Mouse (Mus musculus) liver, adult 2 months (tissue): ENCODE results near the gene Tubb4a. TPM values are rescaled to one million over a fixed set of nuclear protein-coding genes. Genes with fewer than 3 reads are reported as not detected.
A peak's percentile ranks its signal among the peaks of the same experiment; 100 is the strongest.

ENCODE experiments used
- DNase-seq: peaks from one replicate; pipeline ENCODE4 v3.0.0-alpha.2; 2011; ENCODE audit warnings: low read depth, low spot score; ENCODE audit errors: extremely low read depth
- H3K27ac ChIP-seq: fragments of 200-500 bp; replicated peaks from 2 replicates; pipeline ENCODE4 v1.5.1; 2012; ENCODE audit warnings: low read depth, mild to moderate bottlenecking, control low read depth, inconsistent platforms, low read length; ENCODE audit not compliant: insufficient read depth
- H3K27me3 ChIP-seq: fragments of 200-500 bp; 2 replicates; pipeline ENCODE4 v1.6.1; 2012; ENCODE audit warnings: mild to moderate bottlenecking, moderate library complexity, low read length, inconsistent platforms; ENCODE audit not compliant: control insufficient read depth, insufficient read depth
- H3K36me3 ChIP-seq: fragments of 200-500 bp; 2 replicates; pipeline ENCODE4 v1.6.1; 2012; ENCODE audit warnings: low read length, inconsistent platforms; ENCODE audit not compliant: control insufficient read depth, insufficient read depth
- H3K4me1 ChIP-seq: fragments of 200-500 bp; 2 replicates; pipeline ENCODE4 v1.6.1; 2011; ENCODE audit warnings: low read length; ENCODE audit not compliant: control insufficient read depth, insufficient read depth
- H3K4me3 ChIP-seq: fragments of 200-500 bp; 2 replicates; pipeline ENCODE4 v1.5.1; 2011; ENCODE audit warnings: low read depth, mild to moderate bottlenecking, control low read depth, low read length, moderate library complexity; ENCODE audit not compliant: insufficient read depth
- H3K79me2 ChIP-seq: fragments of 200-500 bp; 2 replicates; pipeline ENCODE4 v1.6.1; 2012; ENCODE audit warnings: inconsistent platforms, mild to moderate bottlenecking, low read length, moderate library complexity; ENCODE audit not compliant: control insufficient read depth, insufficient read depth
- H3K9ac ChIP-seq: fragments of 200-500 bp; 2 replicates; pipeline ENCODE4 v1.6.1; 2012; ENCODE audit warnings: low read depth, mild to moderate bottlenecking, control low read depth, inconsistent platforms, low read length
- CTCF ChIP-seq: fragments of 200-500 bp; IDR thresholded peaks from 2 replicates; pipeline ENCODE4 v1.5.1; 2011; ENCODE audit warnings: low read depth, low read length, control low read depth
- POLR2A ChIP-seq: fragments of 200-500 bp; IDR thresholded peaks from 2 replicates; pipeline ENCODE4 v1.6.1; 2011; ENCODE audit warnings: low read length, control low read depth; ENCODE audit not compliant: insufficient read depth; ENCODE audit errors: extremely low read depth
- WGBS: fragments of 180-500 bp; shearing (Covaris S2); methylation state at CpG from one replicate; pipeline ENCODE4 v1.1.7; 2018; 5-methylcytosine and 5-hydroxymethylcytosine counted together
- polyA plus RNA-seq: library from polyadenylated mRNA; depleted of rRNA; stranded (reverse); fragments of >200 nt; gene quantifications from 2 replicates; pipeline ENCODE4 v1.2.3, GENCODE M21; 2012; rRNA removed
- total RNA-seq: library from RNA; depleted of rRNA; stranded (reverse); fragments of >200 nt; gene quantifications from 2 replicates; pipeline ENCODE4 v1.2.3, GENCODE M21; 2014; rRNA removed

Gene Tubb4a
- total and polyA plus RNA-seq, 2 experiments = 0.18 to 0.24 TPM

DNA sequence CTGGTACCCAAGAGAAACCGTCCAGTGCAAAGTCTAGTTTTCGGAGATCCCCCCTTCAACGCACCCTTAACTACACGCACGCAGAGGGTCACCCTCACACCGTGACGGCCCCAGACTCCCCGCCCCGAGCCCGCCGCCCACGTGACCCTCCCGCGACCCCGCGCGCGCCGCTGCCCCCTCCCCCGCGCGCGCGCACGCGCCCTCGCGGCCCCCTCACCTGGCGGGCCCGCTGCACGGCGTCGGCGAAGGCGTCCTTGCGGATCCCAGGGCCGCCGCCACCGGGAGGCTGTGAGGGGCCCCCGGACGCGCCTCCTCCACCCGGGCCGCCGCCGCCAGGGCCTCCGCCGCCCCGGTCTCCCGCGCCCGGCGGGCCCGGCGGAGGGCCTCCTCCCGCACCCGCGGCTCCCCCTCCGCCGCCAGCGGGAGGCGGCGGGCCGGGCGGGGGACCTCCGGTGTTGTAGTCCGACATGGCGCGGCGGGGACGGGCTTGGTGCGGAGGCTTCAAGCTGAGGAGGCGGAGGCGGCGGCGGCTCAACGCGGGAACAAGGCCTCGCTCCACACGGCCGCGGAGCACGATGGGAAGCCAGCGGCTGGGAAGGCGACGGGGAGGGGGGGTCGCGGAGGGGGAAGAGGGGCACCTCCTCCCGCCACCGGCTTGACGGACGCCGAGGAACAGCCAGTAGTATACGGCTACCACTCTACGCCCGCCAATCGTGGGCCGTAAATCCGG, 56.5 kb downstream of the Tubb4a start, which contains the start of gene Khsrp:
Gene Khsrp, minus strand, starts transcription at position 592 of the 730 bp plus-strand sequence.
- DNase-seq = no peak
- H3K4me3 ChIP-seq = peak within 1 kb of the TSS; percentile 74
- WGBS = 2% methylated on average over 92 of the region's 99 CpGs

More for the DNA sequence above, 56.5 kb downstream of the Tubb4a start, which contains the start of gene Khsrp:
- H3K79me2 ChIP-seq = peaks cover 8% of the 10 kb centered on the region
- no peaks in the 10 kb centered on the region for H3K27me3 ChIP-seq
- peaks cover 8% of the 10 kb centered on the region; the same call in 1 of the 2 replicates for H3K4me1 ChIP-seq
- peaks cover 8% of the 10 kb centered on the region for H3K36me3 ChIP-seq
- H3K9ac ChIP-seq = peak within 1 kb of the TSS; percentile 89
- H3K27ac ChIP-seq = peak within 1 kb of the TSS; percentile 79
- TF ChIP-seq POLR2A = peak; percentile 66; the same call in 1 of the 2 replicates
- TF ChIP-seq CTCF = no peak

Other genes starting within 250 kb of the Tubb4a start
- not detected in 2 replicates for gene Acsbg2, start 213.3 kb downstream of the Tubb4a start, total RNA-seq
- not detected in 2 replicates for gene Acsbg2, start 213.3 kb downstream of the Tubb4a start, polyA plus RNA-seq
- gene 1700061G19Rik, start 212.3 kb downstream of the Tubb4a start, total RNA-seq = not detected in 2 replicates
- gene 1700061G19Rik, start 212.3 kb downstream of the Tubb4a start, polyA plus RNA-seq = 0.02 TPM in 1 of 2 replicates, not detected in the other
- 3.0 and 4.4 TPM in 2 replicates for gene Mllt1, start 152.4 kb downstream of the Tubb4a start, total RNA-seq
- 19.4 and 22.7 TPM in 2 replicates for gene Mllt1, start 152.4 kb downstream of the Tubb4a start, polyA plus RNA-seq
- not detected in 2 replicates for gene Acer1, start 105.7 kb downstream of the Tubb4a start, total RNA-seq
- not detected in 2 replicates for gene Acer1, start 105.7 kb downstream of the Tubb4a start, polyA plus RNA-seq
- gene Clpp, start 97.5 kb downstream of the Tubb4a start, total RNA-seq = 75.6 and 93.8 TPM in 2 replicates
- 174 and 184 TPM in 2 replicates for gene Clpp, start 97.5 kb downstream of the Tubb4a start, polyA plus RNA-seq
- gene Alkbh7, start 90.4 kb downstream of the Tubb4a start, total RNA-seq = 23.2 and 24.4 TPM in 2 replicates
- 42.0 and 51.1 TPM in 2 replicates for gene Alkbh7, start 90.4 kb downstream of the Tubb4a start, polyA plus RNA-seq
- gene Pspn, start 87.8 kb downstream of the Tubb4a start, total RNA-seq = not detected in 2 replicates
- not detected in 2 replicates for gene Pspn, start 87.8 kb downstream of the Tubb4a start, polyA plus RNA-seq
- 10.9 and 11.9 TPM in 2 replicates for gene Gtf2f1, start 76.5 kb downstream of the Tubb4a start, total RNA-seq
- gene Gtf2f1, start 76.5 kb downstream of the Tubb4a start, polyA plus RNA-seq = 10.4 and 10.6 TPM in 2 replicates
- gene Gm17949, start 76.3 kb downstream of the Tubb4a start, total RNA-seq = not detected in 2 replicates
- not detected in 2 replicates for gene Gm17949, start 76.3 kb downstream of the Tubb4a start, polyA plus RNA-seq
- gene Khsrp, start 56.3 kb downstream of the Tubb4a start, total RNA-seq = 7.6 and 15.6 TPM in 2 replicates
- 30.3 and 38.9 TPM in 2 replicates for gene Khsrp, start 56.3 kb downstream of the Tubb4a start, polyA plus RNA-seq
- gene Slc25a41, start 46.1 kb downstream of the Tubb4a start, total RNA-seq = not detected in 2 replicates
- gene Slc25a41, start 46.1 kb downstream of the Tubb4a start, polyA plus RNA-seq = not detected in 2 replicates
- gene Crb3, start 28.7 kb downstream of the Tubb4a start, total RNA-seq = 21.9 and 27.7 TPM in 2 replicates
- gene Crb3, start 28.7 kb downstream of the Tubb4a start, polyA plus RNA-seq = 45.6 and 57.7 TPM in 2 replicates
- gene Slc25a23, start 27.9 kb downstream of the Tubb4a start, total RNA-seq = 54.9 and 94.6 TPM in 2 replicates
- gene Slc25a23, start 27.9 kb downstream of the Tubb4a start, polyA plus RNA-seq = 212 and 255 TPM in 2 replicates
- gene Dennd1c, start 9.3 kb downstream of the Tubb4a start, total RNA-seq = 0.54 and 0.92 TPM in 2 replicates
- gene Dennd1c, start 9.3 kb downstream of the Tubb4a start, polyA plus RNA-seq = 1.2 and 1.6 TPM in 2 replicates
- gene Tnfsf9, start 17.5 kb upstream of the Tubb4a start, total RNA-seq = 0.18 and 0.54 TPM in 2 replicates
- 0.09 and 0.15 TPM in 2 replicates for gene Tnfsf9, start 17.5 kb upstream of the Tubb4a start, polyA plus RNA-seq
- 1.0 TPM in 1 of 2 replicates, not detected in the other for gene Cd70, start 62.0 kb upstream of the Tubb4a start, total RNA-seq
- not detected in 2 replicates for gene Cd70, start 62.0 kb upstream of the Tubb4a start, polyA plus RNA-seq
- gene Tnfsf14, start 106.4 kb upstream of the Tubb4a start, total RNA-seq = 0.27 and 0.28 TPM in 2 replicates
- 0.42 and 0.75 TPM in 2 replicates for gene Tnfsf14, start 106.4 kb upstream of the Tubb4a start, polyA plus RNA-seq
- 5,384 and 7,708 TPM in 2 replicates for gene C3, start 140.4 kb upstream of the Tubb4a start, total RNA-seq
- 3,773 and 3,833 TPM in 2 replicates for gene C3, start 140.4 kb upstream of the Tubb4a start, polyA plus RNA-seq
- 10.7 and 11.7 TPM in 2 replicates for gene Gpr108, start 160.7 kb upstream of the Tubb4a start, total RNA-seq
- 19.3 and 23.7 TPM in 2 replicates for gene Gpr108, start 160.7 kb upstream of the Tubb4a start, polyA plus RNA-seq
- gene Trip10, start 161.7 kb upstream of the Tubb4a start, total RNA-seq = 4.6 and 5.1 TPM in 2 replicates
- gene Trip10, start 161.7 kb upstream of the Tubb4a start, polyA plus RNA-seq = 4.8 and 7.2 TPM in 2 replicates
- 2.7 and 2.9 TPM in 2 replicates for gene Vav1, start 191.3 kb upstream of the Tubb4a start, total RNA-seq
- gene Vav1, start 191.3 kb upstream of the Tubb4a start, polyA plus RNA-seq = 1.3 and 1.9 TPM in 2 replicates